Mouse (Mus musculus) midbrain, postnatal 0 days (tissue): Measurements from ENCODE around the gene Atp6v1e1. TPM values are rescaled to one million over a fixed set of nuclear protein-coding genes. Genes with fewer than 3 reads are reported as not detected.
"Not testable (repeated sequence)": the region's sequence is repeated elsewhere in the genome, so short reads cannot be mapped to it uniquely, and the experiment has no call there.

Experiments used
- ATAC-seq: fragments of 200-750 bp; cut with Nextera tagmentation; 2 replicates; pipeline ENCODE4 v1.8.0; 2017; ENCODE audit warnings: moderate number of reproducible peaks, mild to moderate bottlenecking, moderate TSS enrichment, moderate library complexity; ENCODE audit not compliant: low FRiP score
- DNase-seq: peaks from one replicate; pipeline ENCODE4 v3.0.0-alpha.2; 2015; ENCODE audit warnings: low spot score
- H3K27ac ChIP-seq: fragments of 300-500 bp; sonication (generic); 2 replicates; pipeline ENCODE4 v1.5.1; 2014; ENCODE audit warnings: low read depth, mild to moderate bottlenecking, low read length, mixed read lengths
- H3K27me3 ChIP-seq: fragments of 300-500 bp; sonication (generic); 2 replicates; pipeline ENCODE4 v1.6.1; 2014; ENCODE audit warnings: low read length, control low read depth, mixed read lengths; ENCODE audit not compliant: insufficient read depth
- H3K36me3 ChIP-seq: fragments of 300-500 bp; sonication (generic); 2 replicates; pipeline ENCODE4 v1.6.1; 2014; ENCODE audit warnings: low read length, control low read depth, mixed read lengths; ENCODE audit not compliant: insufficient read depth
- H3K4me1 ChIP-seq: fragments of 300-500 bp; sonication (generic); 2 replicates; pipeline ENCODE4 v1.6.1; 2014; ENCODE audit warnings: mild to moderate bottlenecking, control low read depth, antibody characterized with exemption, low read length, mixed read lengths; ENCODE audit not compliant: insufficient read depth
- H3K4me2 ChIP-seq: fragments of 300-500 bp; sonication (generic); 2 replicates; pipeline ENCODE4 v1.6.1; 2014; ENCODE audit warnings: low read depth, mild to moderate bottlenecking, low read length, mixed read lengths; ENCODE audit not compliant: poor library complexity, severe bottlenecking
- H3K4me3 ChIP-seq: fragments of 300-500 bp; sonication (generic); 2 replicates; pipeline ENCODE4 v1.5.1; 2014; ENCODE audit warnings: low read depth, mild to moderate bottlenecking, low read length, moderate library complexity
- H3K9ac ChIP-seq: fragments of 300-500 bp; sonication (generic); replicated peaks from 2 replicates; pipeline ENCODE4 v1.6.1; 2014; ENCODE audit warnings: mild to moderate bottlenecking, low read length, moderate library complexity, mixed read lengths; ENCODE audit not compliant: poor library complexity, severe bottlenecking
- H3K9me3 ChIP-seq: fragments of 300-500 bp; sonication (generic); 2 replicates; pipeline ENCODE4 v1.6.1; 2016; ENCODE audit warnings: low read length, control low read depth
- CTCF ChIP-seq: IDR thresholded peaks from 2 replicates; pipeline ENCODE4 v1.5.1; 2016; ENCODE audit warnings: antibody characterized with exemption, mild to moderate bottlenecking
- WGBS: fragments of 180-500 bp; shearing (Covaris S2); extraction: QIAGEN DNeasy Blood & Tissue Kit; methylation state at CpG from one replicate; pipeline ENCODE4 v1.1.7; 2014; 5-methylcytosine and 5-hydroxymethylcytosine counted together
- polyA plus RNA-seq: library from polyadenylated mRNA; unstranded; fragments of >200 nt; fragmentation: Nextera tagmentation; extraction: Ambion mirVana; gene quantifications from 2 replicates; pipeline ENCODE4 v1.2.1, GENCODE M21; 2015
- total RNA-seq: library from RNA; depleted of rRNA; stranded (reverse); fragments of >200 nt; gene quantifications from 2 replicates; pipeline ENCODE4 v1.2.3, GENCODE M21; 2014

The Atp6v1e1 gene
- total and polyA plus RNA-seq, 2 experiments from 2014 or later, result 251 to 333 TPM

DNA sequence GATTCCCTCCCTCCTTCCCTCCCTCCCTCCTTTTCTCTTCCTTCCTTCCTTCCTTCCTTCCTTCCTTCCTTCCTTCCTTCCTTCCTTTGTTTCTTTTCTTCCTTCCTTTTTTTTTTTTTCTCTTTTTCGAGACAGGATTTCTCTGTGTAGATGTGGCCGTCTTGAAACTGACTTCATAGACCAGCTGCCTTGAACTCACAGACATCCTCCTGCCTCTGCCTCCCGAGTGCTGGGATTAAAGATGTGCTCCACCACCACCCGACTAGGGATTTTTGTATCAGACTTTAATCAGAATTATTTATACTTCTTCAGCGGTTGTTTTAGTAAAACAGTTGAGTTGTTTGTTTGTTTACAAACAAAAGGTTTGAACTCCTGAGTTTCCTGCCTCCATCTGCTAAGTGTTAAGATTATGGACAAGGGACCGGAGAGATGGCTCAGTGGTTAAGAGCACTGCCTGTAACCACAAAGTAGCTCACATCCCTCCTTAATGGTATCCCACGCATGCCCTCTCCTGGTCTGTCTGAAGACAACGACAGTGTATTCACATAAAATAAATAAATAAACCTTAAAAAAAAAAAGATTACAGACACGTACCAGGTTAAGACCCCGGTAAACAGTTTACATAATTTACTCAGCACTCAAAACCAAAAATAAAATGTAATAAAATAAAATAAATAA lies 483 bp upstream of the Atp6v1e1 start:
- peak overlapping the region; percentile 28 for H3K4me2 ChIP-seq
- peaks cover 7% of the 10 kb centered on the region; the same call in 1 of the 2 replicates for H3K4me1 ChIP-seq
- DNase-seq, result peak; percentile 57
- 57% methylated on average over 10 of the region's 10 CpGs for WGBS
- H3K9me3 ChIP-seq, result no peaks in the 10 kb centered on the region
- peak overlapping the region; percentile 51; the same call in 1 of the 2 replicates for H3K27ac ChIP-seq
- peak; percentile 49 for TF ChIP-seq CTCF
- no peak overlapping the region for H3K9ac ChIP-seq
- ATAC-seq, result peak; percentile 35; the same call in 1 of the 2 replicates
- peak overlapping the region; percentile 89 for H3K4me3 ChIP-seq
- H3K27me3 ChIP-seq, result no peaks in the 10 kb centered on the region
- H3K36me3 ChIP-seq, result peaks cover 12% of the 10 kb centered on the region

DNA sequence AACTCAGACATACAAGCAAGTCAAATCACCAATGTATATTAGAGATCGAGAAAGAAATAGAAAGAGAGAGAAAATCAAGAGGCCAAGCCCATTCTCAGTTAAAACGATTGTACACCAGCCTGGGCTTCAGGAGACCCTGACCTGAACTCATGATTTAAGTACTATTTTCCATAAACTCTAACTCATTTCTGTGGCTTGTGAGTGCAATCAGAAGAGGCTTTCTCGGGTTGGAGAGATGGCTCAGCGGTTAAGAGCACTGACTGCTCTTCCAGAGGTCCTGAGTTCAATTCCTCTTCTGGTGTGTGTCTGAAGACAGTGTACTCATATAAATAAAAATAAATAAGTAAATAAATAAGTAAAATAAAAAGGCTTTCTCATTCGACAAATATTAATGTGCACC lies 878 bp downstream of the Atp6v1e1 start:
- H3K4me1 ChIP-seq, result peaks cover 7% of the 10 kb centered on the region; the same call in 1 of the 2 replicates
- H3K4me3 ChIP-seq, result peak overlapping the region; percentile 89
- peak overlapping the region; percentile 58 for H3K4me2 ChIP-seq
- H3K9ac ChIP-seq, result peak overlapping the region; percentile 85
- H3K27me3 ChIP-seq, result no peaks in the 10 kb centered on the region
- H3K27ac ChIP-seq, result peak overlapping the region; percentile 87; the same call in 1 of the 2 replicates
- H3K9me3 ChIP-seq, result no peaks in the 10 kb centered on the region
- no peak for ATAC-seq
- WGBS, result 50% methylated on average over 5 of the region's 5 CpGs
- DNase-seq, result no peak
- H3K36me3 ChIP-seq, result peaks cover 21% of the 10 kb centered on the region
- no peak for TF ChIP-seq CTCF

DNA sequence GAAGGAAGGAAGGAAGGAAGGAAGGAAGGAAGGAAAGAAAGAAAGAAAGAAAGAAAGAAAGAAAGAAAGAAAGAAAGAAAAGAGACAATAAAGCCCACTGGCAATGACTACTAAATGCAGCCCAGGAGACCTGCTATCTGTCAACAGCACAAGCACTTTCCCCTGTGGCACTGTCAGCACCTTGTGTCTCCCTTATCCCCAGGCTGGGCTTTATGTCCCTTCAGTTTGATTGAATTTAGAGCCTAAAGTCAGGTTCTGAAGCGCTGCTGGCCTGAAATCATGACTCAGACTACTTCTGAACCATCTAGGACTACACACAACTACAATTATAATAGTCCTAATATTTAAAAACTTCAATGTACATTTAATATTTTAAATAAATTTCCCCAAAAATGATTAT lies 1.7 kb downstream of the Atp6v1e1 start:
- no peak for TF ChIP-seq CTCF
- H3K9ac ChIP-seq, result no peak overlapping the region
- no peak overlapping the region for H3K4me3 ChIP-seq
- no peaks in the 10 kb centered on the region for H3K27me3 ChIP-seq
- 97% methylated on average over 1 of the region's 1 CpGs for WGBS
- no peaks in the 10 kb centered on the region for H3K9me3 ChIP-seq
- DNase-seq (no peak), ATAC-seq (no peak)
- peaks cover 7% of the 10 kb centered on the region; the same call in 1 of the 2 replicates for H3K4me1 ChIP-seq
- 0 out of 2 replicates have a peak overlapping the region, but pooled peaks have one; percentile 58 for H3K4me2 ChIP-seq
- H3K36me3 ChIP-seq, result peaks cover 21% of the 10 kb centered on the region
- no peak overlapping the region for H3K27ac ChIP-seq

DNA sequence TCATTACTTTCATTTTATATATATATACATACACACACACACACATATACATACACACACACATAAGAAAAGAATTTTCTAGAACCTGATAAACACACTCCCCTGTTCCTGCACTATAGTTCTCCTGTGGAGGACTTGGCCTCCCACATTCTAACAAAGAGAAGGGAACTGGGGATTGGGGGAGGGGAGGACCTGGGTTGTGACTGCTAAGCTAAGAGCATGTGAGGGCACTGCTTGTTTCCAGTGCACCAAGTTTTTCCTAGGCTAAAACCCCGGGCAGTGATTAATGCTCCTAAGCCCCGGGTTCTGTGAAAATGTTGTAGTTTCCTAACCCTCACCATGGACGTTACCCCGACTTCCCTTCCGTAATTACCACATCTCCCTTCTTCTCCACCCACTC lies 2.4 kb downstream of the Atp6v1e1 start:
- Histone ChIP-seq H3K4me1 (peaks cover 7% of the 10 kb centered on the region; the same call in 1 of the 2 replicates), H3K4me2 (no peak overlapping the region), H3K9ac (no peak overlapping the region), H3K9me3 (no peaks in the 10 kb centered on the region), H3K4me3 (no peak overlapping the region), H3K27me3 (no peaks in the 10 kb centered on the region), H3K36me3 (peaks cover 21% of the 10 kb centered on the region), H3K27ac (no peak overlapping the region)
- ATAC-seq (no peak), DNase-seq (no peak)
- WGBS, result 94% methylated on average over 5 of the region's 5 CpGs
- no peak for TF ChIP-seq CTCF

DNA sequence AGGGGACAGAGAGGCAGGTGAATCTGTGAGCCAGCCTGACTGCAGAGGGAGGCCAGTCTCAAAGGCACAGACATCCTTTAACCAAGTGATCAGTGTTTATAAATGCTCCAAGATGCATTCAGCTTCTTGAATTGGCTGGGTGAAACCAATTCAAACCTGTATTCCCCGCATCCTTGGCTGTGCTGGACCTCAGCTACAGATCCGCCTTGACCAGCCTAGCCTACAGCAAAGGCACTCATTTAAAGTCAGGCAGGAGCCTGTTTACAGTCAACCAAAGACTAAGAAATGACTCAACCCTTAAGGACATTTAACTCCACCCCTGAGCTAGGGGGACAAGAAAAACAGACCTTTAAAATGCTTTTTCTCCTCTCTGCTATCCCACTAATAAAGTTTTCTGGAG lies 3.3 kb downstream of the Atp6v1e1 start:
- no peak for DNase-seq

DNA sequence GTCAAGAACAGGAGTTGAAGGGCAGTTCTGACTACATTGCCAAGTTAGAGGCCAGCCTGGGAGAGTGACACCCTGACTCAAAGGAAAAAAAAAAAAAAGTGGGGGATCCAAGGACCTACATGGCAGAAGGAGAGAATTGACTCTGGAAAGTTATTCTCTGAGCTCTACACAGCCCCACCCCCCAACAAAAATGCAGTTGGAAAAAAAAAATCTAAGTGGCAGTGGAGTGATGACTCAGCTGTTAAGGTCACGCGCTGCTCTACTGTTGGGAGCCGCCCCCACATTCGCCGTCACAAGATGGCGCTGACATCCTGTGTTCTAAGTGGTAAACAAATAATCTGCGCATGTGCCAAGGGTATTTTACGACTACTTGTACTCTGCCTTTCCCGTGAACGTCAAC lies 10.6 kb downstream of the Atp6v1e1 start:
- not testable (repeated sequence) for H3K27ac ChIP-seq

More for the DNA sequence above, 3.3 kb downstream of the Atp6v1e1 start:
- Histone ChIP-seq H3K36me3 (peaks cover 21% of the 10 kb centered on the region), H3K27ac (no peak overlapping the region), H3K4me3 (no peak overlapping the region), H3K27me3 (no peaks in the 10 kb centered on the region), H3K9me3 (no peaks in the 10 kb centered on the region), H3K4me2 (no peak overlapping the region), H3K4me1 (peaks cover 7% of the 10 kb centered on the region; the same call in 1 of the 2 replicates), H3K9ac (no peak overlapping the region)
- ATAC-seq, result no peak
- no peak for TF ChIP-seq CTCF
- 96% methylated on average over 2 of the region's 2 CpGs for WGBS

More for the DNA sequence above, 10.6 kb downstream of the Atp6v1e1 start:
- H3K4me2 ChIP-seq, H3K4me3 ChIP-seq, H3K27me3 ChIP-seq, DNase-seq, H3K9me3 ChIP-seq, H3K4me1 ChIP-seq, ATAC-seq, H3K9ac ChIP-seq: not testable (repeated sequence)
- over 99% methylated on average over 6 of the region's 10 CpGs for WGBS
- peaks cover 27% of the 10 kb centered on the region for H3K36me3 ChIP-seq
